Mouse (Mus musculus) forebrain, embryonic 16.5 days (tissue): ENCODE results near the gene Lrrc2. TPM values are rescaled to one million over a fixed set of nuclear protein-coding genes. Genes with fewer than 3 reads are reported as not detected.

Experiments used
- ATAC-seq: fragments of 200-750 bp; cut with Nextera tagmentation; 2 replicates; pipeline ENCODE4 v1.8.0; 2017; ENCODE audit warnings: mild to moderate bottlenecking, moderate library complexity
- H3K27ac ChIP-seq: fragments of 300-500 bp; sonication (generic); 2 replicates; pipeline ENCODE4 v1.5.1; 2014; ENCODE audit warnings: low read length, control low read depth
- H3K27me3 ChIP-seq: fragments of 300-500 bp; sonication (generic); replicated peaks from 2 replicates; pipeline ENCODE4 v1.6.1; 2014; ENCODE audit warnings: low read length; ENCODE audit not compliant: control insufficient read depth, insufficient read depth
- H3K36me3 ChIP-seq: fragments of 300-500 bp; sonication (generic); 2 replicates; pipeline ENCODE4 v1.6.1; 2014; ENCODE audit not compliant: control insufficient read depth, insufficient read depth
- H3K4me1 ChIP-seq: fragments of 300-500 bp; sonication (generic); replicated peaks from 2 replicates; pipeline ENCODE4 v1.6.1; 2014; ENCODE audit warnings: low read length; ENCODE audit not compliant: control insufficient read depth, insufficient read depth
- H3K4me2 ChIP-seq: fragments of 300-500 bp; sonication (generic); 2 replicates; pipeline ENCODE4 v1.6.1; 2014; ENCODE audit warnings: mild to moderate bottlenecking, low read length, control low read depth
- H3K4me3 ChIP-seq: fragments of 300-500 bp; sonication (generic); replicated peaks from 2 replicates; pipeline ENCODE4 v1.5.1; 2014; ENCODE audit warnings: mild to moderate bottlenecking, low read length, control low read depth
- H3K9ac ChIP-seq: fragments of 300-500 bp; sonication (generic); replicated peaks from 2 replicates; pipeline ENCODE4 v1.6.1; 2014; ENCODE audit warnings: low read depth, low read length, control low read depth
- H3K9me3 ChIP-seq: fragments of 300-500 bp; sonication (generic); 2 replicates; pipeline ENCODE4 v1.6.1; 2016; ENCODE audit warnings: low read length; ENCODE audit not compliant: control insufficient read depth
- WGBS: fragments of 180-500 bp; shearing (Covaris S2); extraction: QIAGEN DNeasy Blood & Tissue Kit; methylation state at CpG from one replicate; pipeline ENCODE4 v1.1.7; 2014; 5-methylcytosine and 5-hydroxymethylcytosine counted together
- polyA plus RNA-seq: library from polyadenylated mRNA; unstranded; fragments of >200 nt; fragmentation: Nextera tagmentation; extraction: Ambion mirVana; gene quantifications from 2 replicates; pipeline ENCODE4 v1.2.1, GENCODE M21; 2015

The Lrrc2 gene
- polyA plus RNA-seq, 1 experiment from 2014 or later, result 0.57 TPM

DNA sequence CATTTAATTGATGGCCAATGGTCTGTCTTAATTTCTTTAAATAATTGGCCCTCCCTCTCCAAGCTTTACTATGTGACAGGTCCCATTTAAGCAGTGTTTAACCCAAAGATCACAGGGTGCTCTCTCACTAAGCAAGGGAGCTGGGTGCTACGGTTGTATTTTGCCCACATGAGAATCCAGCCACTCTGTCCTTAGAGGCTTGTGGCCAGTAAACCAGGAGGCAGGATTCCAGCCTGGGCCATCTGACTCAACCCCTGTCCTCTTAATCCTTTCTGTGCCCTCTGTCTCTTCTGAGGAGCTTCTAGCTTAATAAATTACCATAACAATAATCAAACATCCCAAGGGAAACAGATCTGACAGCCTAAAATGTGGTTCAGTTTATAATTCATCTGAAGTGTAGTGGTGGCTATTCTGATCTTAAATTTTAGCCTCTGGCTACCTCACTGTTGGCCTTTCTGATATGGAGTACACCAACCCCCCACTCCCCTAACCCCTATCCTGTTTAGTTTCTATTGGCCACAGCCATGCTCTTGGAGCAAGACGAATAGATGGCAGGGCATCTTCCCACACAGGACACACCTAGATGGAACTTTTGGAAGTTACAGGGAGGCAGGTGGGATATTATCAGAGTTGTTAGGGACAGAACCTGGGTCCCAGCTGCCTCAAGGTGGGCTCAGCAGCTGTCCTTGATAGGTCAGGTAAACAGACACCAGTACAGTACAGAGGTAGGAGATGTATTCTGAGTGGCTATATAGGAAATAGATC, 3.5 kb downstream of the Lrrc2 start:
- Histone ChIP-seq H3K4me3 (no peak overlapping the region; the same call in 1 of the 2 replicates), H3K4me1 (no peaks in the 10 kb centered on the region), H3K27ac (no peak overlapping the region), H3K36me3 (no peaks in the 10 kb centered on the region), H3K9me3 (no peaks in the 10 kb centered on the region), H3K27me3 (peaks cover 7% of the 10 kb centered on the region; the same call in 1 of the 2 replicates), H3K4me2 (no peak overlapping the region), H3K9ac (no peak overlapping the region)
- 46% methylated on average over 2 of the region's 2 CpGs for WGBS
- no peak for ATAC-seq

DNA sequence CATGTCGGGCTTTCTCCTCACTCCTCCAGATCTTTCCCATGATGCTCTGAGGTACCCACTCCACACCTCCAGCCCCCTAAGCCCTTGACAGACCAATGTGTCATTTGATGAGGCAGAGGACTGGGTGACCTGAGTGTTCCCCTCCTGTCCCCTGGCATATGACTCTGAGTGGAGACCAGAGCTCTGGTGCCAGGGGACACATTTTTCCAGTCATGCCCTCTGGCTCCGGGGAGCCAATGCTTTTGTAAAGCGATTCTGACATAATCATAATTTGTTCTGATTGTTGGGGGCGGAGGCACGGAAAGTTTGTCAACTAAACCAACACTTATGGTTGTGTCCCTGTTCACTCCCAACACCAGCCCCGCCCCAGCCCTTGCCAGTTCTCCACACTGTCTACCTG, 4.6 kb downstream of the Lrrc2 start:
- Histone ChIP-seq H3K27me3 (peaks cover 7% of the 10 kb centered on the region; the same call in 1 of the 2 replicates), H3K9ac (no peak overlapping the region), H3K4me2 (no peak overlapping the region), H3K9me3 (no peaks in the 10 kb centered on the region), H3K27ac (no peak overlapping the region), H3K36me3 (no peaks in the 10 kb centered on the region), H3K4me1 (no peaks in the 10 kb centered on the region), H3K4me3 (no peak overlapping the region)
- ATAC-seq, result no peak
- 89% methylated on average over 6 of the region's 6 CpGs for WGBS

DNA sequence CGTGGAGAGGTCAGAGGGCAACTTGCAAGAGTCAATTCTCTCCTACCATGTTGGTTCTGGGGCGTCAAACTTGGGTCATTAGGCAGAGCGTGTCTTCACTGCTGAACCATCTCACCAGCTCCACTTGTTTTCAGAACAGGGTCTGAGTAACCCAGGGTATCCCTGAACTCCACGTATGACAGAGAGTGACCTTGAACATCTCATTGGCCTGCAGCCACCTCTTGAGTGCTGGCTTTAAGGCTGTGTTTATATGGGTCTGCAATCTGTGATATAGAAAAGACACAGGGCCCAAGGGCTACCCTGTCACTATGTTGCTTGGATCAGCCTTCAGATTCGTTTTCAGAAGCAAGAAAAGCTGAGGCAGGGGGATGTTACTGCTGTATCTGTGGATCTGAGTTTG, 8.3 kb downstream of the Lrrc2 start:
- WGBS, result 89% methylated on average over 5 of the region's 5 CpGs
- no peak overlapping the region for H3K9ac ChIP-seq
- H3K27ac ChIP-seq, result no peak overlapping the region

DNA sequence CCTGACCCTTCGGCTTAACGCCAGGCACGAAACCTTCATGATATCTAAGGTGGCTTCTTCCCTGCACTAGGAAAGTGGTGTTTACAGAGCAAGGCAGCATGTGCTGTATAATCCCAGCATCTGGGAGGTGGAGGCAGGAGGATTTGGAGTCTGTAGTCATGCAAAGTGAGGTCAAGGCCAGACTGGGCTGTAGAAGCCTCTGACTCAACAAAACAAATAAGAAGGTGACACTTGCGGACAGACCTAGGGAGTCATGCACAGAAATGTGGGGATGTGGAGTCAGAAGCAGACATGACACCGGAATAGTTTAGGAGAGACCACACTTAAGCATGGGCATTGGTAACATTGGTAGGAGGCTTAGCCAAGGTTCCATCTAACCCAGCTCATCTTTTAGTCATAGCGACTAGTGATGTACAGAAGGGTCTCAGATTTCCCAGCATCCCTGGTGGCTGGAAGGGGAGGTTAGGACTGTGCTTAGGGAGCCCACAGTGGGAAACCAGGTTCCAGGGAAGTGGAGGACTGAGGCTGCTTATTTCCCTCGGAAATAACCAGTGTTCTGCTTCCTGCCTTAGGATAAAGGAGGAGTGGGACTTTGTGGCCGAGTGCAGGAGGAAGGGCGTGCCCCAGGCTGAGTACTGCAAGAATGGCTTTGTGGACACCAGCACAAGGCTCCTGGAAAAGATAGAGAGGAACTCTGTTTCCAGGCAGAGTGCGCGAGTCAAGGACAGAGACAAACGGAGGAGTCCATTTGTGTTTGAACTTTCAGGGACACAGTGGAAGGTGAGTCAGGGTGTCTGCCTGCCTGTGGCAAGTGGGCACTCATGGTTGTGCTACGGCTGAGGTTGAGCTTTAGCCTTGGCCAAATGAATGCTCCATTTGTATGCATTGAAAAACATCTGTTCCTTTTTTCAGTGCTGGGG, 9.1 kb downstream of the Lrrc2 start:
- Histone ChIP-seq H3K9me3 (no peaks in the 10 kb centered on the region), H3K36me3 (no peaks in the 10 kb centered on the region), H3K27me3 (no peaks in the 10 kb centered on the region), H3K27ac (no peak overlapping the region), H3K4me3 (no peak overlapping the region), H3K9ac (no peak overlapping the region), H3K4me1 (no peaks in the 10 kb centered on the region), H3K4me2 (no peak overlapping the region)
- WGBS, result 88% methylated on average over 13 of the region's 13 CpGs
- no peak for ATAC-seq

More for the DNA sequence above, 8.3 kb downstream of the Lrrc2 start:
- Histone ChIP-seq H3K36me3 (no peaks in the 10 kb centered on the region), H3K4me3 (no peak overlapping the region), H3K27me3 (peaks cover 4% of the 10 kb centered on the region; the same call in 1 of the 2 replicates), H3K4me1 (no peaks in the 10 kb centered on the region), H3K9me3 (no peaks in the 10 kb centered on the region), H3K4me2 (no peak overlapping the region)
- no peak for ATAC-seq

DNA sequence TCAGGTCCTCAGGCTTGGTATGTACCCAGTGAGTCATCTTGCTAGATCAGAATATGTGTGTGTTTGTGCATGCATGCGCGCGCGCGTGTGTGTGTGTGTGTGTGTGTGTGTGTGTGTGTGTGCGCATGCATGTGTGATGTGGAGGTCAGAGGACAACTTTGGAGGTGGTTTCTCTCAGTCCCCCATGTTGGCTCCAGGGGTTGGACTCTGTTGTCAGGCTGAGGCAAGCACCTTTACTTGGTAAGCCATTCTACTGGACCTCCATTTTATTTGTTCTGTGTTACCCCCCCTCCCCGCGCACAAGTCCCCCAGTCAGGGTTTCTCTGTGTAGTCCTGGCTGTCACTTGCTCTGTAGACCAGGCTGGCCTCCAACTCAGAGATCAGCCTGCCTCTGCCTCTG, 10.0 kb downstream of the Lrrc2 start:
- Histone ChIP-seq H3K4me3 (no peak overlapping the region), H3K9ac (no peak overlapping the region), H3K36me3 (no peaks in the 10 kb centered on the region), H3K27ac (no peak overlapping the region), H3K4me1 (no peaks in the 10 kb centered on the region), H3K9me3 (no peaks in the 10 kb centered on the region), H3K27me3 (no peaks in the 10 kb centered on the region), H3K4me2 (no peak overlapping the region)
- no peak for ATAC-seq
- WGBS, result 96% methylated on average over 8 of the region's 8 CpGs

DNA sequence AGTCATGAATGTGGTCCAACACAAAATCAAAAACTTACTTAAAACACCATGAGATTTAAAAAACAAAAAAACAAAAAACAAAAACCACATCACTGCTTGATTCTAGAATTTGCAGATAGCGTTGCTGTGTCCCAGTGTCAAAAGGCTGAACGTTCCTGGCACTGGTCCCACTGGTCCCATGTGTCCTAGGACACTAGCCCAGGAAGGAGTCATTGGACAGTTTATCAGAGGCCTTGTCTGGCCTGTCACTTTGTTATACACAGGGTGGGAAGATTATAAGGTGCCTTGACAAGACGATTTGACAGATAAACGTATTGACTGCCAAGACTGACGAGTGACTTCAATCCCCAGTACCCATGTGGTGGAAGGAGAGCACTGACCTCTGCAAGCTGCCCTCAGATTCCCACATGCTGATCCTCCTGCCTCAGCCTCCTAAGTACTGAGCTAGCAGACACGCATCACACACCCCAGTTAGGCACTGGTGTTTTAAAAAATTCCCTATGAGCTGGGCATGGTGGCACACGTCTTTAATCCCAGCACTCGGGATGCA, 12.3 kb downstream of the Lrrc2 start:
- no peak for ATAC-seq
- H3K9ac ChIP-seq, result no peak overlapping the region
- H3K27me3 ChIP-seq, result no peaks in the 10 kb centered on the region
- H3K36me3 ChIP-seq, result no peaks in the 10 kb centered on the region
- no peak overlapping the region for H3K27ac ChIP-seq
- no peak overlapping the region for H3K4me2 ChIP-seq
- H3K9me3 ChIP-seq, result no peaks in the 10 kb centered on the region
- WGBS, result 90% methylated on average over 8 of the region's 8 CpGs
- H3K4me3 ChIP-seq, result no peak overlapping the region
- H3K4me1 ChIP-seq, result no peaks in the 10 kb centered on the region

DNA sequence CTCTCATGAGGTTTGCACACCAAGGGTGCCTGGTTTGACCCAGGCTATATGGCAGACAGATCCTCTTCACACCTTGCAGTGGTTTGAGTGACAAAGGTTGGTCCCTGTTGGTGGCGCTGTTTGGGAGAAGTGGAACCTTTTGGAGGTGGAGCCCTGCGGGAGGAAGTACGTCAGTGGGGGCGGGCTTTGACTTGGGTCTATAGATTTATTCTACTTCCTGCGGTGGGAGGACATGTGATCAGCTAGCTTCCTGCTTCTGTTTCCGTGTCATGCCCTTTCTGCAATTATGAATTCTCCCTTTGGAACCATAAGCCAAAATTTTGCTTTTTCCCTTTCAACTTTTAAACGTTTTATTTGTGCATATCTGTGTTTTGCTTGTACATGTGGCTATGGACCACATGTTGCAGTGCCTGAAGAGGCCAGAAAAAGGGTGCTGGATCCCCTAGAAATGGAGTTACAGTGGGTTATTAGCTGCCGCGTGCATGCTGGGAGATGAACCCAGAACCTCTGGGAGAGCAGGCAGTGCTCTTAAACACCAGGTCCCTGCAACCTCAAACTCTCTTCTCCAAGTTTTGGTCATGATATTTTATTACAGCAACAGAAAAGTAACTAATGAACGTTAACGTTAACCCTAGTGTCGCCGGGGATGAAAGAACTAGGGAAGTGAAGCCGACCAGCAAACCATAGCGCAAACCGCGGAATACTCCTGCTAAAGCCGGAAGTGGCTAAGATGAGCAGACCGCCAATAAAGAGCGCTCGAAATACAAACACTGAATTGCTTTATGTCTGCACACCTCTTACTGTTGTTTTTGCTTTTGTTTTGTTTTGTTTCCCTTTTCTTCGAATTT, 13.9 kb downstream of the Lrrc2 start:
- H3K27ac ChIP-seq, result no peak overlapping the region
- H3K9me3 ChIP-seq, result no peaks in the 10 kb centered on the region
- no peak for ATAC-seq
- no peaks in the 10 kb centered on the region for H3K4me1 ChIP-seq
- H3K4me3 ChIP-seq, result no peak overlapping the region
- no peaks in the 10 kb centered on the region for H3K36me3 ChIP-seq
- 91% methylated on average over 22 of the region's 22 CpGs for WGBS
- H3K9ac ChIP-seq, result no peak overlapping the region
- no peak overlapping the region for H3K4me2 ChIP-seq
- H3K27me3 ChIP-seq, result no peaks in the 10 kb centered on the region

DNA sequence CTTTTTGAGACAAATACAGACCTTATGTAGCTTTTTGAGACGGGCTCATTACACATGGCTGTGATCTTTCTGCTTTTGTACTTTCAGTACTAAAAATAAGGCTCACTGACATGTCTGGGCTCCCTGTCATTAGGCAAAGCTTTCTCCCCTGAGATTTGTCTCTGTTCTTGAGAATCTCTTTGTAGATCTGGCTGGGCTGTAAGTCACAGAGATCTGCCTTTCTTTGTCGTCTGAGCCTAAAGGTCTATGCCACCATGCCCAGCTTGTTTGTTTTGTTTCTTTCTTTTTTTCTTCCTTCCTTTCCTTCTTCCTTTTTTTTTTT, 14.5 kb downstream of the Lrrc2 start:
- no peak for ATAC-seq
- H3K4me1 ChIP-seq, result no peaks in the 10 kb centered on the region
- H3K9me3 ChIP-seq, result no peaks in the 10 kb centered on the region
- WGBS, result 74% methylated on average over 2 of the region's 2 CpGs
- no peak overlapping the region for H3K27ac ChIP-seq
- no peak overlapping the region for H3K4me2 ChIP-seq
- H3K36me3 ChIP-seq, result no peaks in the 10 kb centered on the region
- no peak overlapping the region for H3K4me3 ChIP-seq
- H3K9ac ChIP-seq, result no peak overlapping the region
- H3K27me3 ChIP-seq, result no peaks in the 10 kb centered on the region

DNA sequence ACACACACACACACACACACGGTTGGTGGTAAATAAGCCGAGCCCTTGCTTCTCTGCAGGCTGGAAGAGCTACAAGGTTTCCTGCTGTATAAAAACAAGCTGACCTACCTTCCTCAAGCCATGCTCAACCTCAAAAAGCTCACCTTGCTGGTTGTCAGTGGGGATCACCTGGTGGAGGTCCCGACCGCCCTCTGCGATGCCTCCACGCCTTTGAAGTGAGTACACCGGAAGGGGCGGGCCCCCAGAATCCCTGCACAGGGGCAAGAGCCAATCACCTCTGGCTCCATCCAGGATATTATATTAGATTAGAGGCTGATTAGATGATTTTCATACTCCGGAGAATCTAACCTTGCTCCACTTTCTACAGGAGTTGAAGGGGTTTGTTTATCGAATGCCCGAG, 28.1 kb downstream of the Lrrc2 start:
- Histone ChIP-seq H3K9me3 (no peaks in the 10 kb centered on the region), H3K9ac (no peak overlapping the region), H3K4me1 (no peaks in the 10 kb centered on the region), H3K4me2 (no peak overlapping the region), H3K36me3 (no peaks in the 10 kb centered on the region), H3K4me3 (no peak overlapping the region), H3K27ac (no peak overlapping the region), H3K27me3 (no peaks in the 10 kb centered on the region)
- no peak for ATAC-seq
- 94% methylated on average over 11 of the region's 11 CpGs for WGBS
